Mouse (Mus musculus) cortical plate, adult 2 months (tissue): ENCODE results near the gene Ankrd13a.

Experiments used
- CTCF ChIP-seq: fragments of 200-500 bp; IDR thresholded peaks from 2 replicates; pipeline ENCODE4 v1.5.1; 2011; ENCODE audit warnings: mild to moderate bottlenecking, control low read depth, low read length; ENCODE audit not compliant: insufficient read depth; ENCODE audit errors: extremely low read depth
- POLR2A ChIP-seq: fragments of 200-500 bp; IDR thresholded peaks from 2 replicates; pipeline ENCODE4 v1.6.1; 2011; ENCODE audit warnings: mild to moderate bottlenecking, low read length, control low read depth; ENCODE audit not compliant: insufficient read depth; ENCODE audit errors: extremely low read depth

GRCm38 (mm10) chr5:114733606-114734005 is 40.9 kb upstream of the Ankrd13a start:
- TF ChIP-seq POLR2A = no peak
- no peak for TF ChIP-seq CTCF
